Mouse (Mus musculus) kidney, adult 2 months (tissue): ENCODE measurements around the gene Dnajc27.

Source experiments
- CTCF ChIP-seq: fragments of 200-500 bp; conservative IDR thresholded peaks from 2 replicates; pipeline ENCODE4 v1.5.1; 2011; ENCODE audit warnings: low read depth, mild to moderate bottlenecking, control low read depth, low read length, moderate library complexity, mixed read lengths; ENCODE audit not compliant: insufficient read depth, insufficient read length
- POLR2A ChIP-seq: fragments of 200-500 bp; IDR thresholded peaks from one replicate; pipeline ENCODE4 v1.6.1; 2011; ENCODE audit warnings: low read depth, low read length, control low read depth

DNA sequence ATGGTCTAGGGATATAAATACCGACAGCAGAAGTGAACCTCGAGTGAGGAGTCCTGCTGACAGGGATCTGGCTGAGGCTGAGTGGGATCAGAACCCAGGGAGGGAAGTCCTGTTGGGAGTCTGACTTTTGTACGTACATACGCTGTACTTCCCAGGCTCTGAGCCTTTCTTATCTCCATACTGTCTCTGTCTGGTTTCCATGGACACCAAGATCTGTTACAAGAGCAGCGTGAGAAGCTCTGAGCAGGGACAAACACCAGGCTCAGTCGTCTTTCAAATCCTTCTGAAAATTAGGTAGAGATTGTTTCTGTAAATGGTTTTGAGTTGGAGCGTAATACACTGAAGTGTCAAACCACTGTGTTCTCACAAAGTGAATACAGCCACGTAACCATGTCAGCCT is 7.0 kb upstream of the Dnajc27 start:
- no peak for TF ChIP-seq POLR2A
- no peak for TF ChIP-seq CTCF
